Mouse (Mus musculus) liver, adult 2 months (tissue): Measurements from ENCODE around the gene Prkag2.

Source experiments
- CTCF ChIP-seq: fragments of 200-500 bp; IDR thresholded peaks from 2 replicates; pipeline ENCODE4 v1.5.1; 2011; ENCODE audit warnings: low read depth, low read length, control low read depth
- POLR2A ChIP-seq: fragments of 200-500 bp; IDR thresholded peaks from 2 replicates; pipeline ENCODE4 v1.6.1; 2011; ENCODE audit warnings: low read length, control low read depth; ENCODE audit not compliant: insufficient read depth; ENCODE audit errors: extremely low read depth

DNA sequence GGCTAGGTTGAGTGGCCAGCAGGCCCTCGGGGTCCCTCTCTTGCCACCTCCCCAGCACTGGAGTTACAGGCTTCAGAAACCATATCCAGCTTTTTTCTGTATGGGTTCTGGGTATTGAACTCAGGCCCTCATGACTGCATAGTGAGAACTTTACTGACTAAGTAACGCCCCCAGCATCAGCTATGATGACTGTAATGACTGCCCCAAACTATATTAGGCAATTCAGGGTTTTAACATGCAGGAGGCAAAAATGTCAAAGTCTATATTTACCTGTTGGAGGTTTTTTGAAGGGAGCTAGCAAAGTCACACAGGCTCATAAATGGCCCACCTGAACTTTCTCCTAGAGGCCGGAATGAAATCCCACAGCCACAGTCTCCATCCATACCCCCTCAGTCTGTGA lies 9.9 kb upstream of the Prkag2 start:
- no peak for TF ChIP-seq POLR2A
- no peak for TF ChIP-seq CTCF
